Mouse (Mus musculus) brain, adult 2 months (tissue): ENCODE data around the gene Ctbp1.
A peak's percentile ranks its signal among the peaks of the same experiment; 100 is the strongest.

Experiments used
- DNase-seq: peaks from one replicate; pipeline ENCODE4 v3.0.0; 2011; ENCODE audit warnings: low read depth, low spot score

The Ctbp1 gene

GRCm38 (mm10) chr5:33210515-33210914 lies 64.3 kb downstream of the Ctbp1 start:
- DNase-seq = no peak

- no peak for DNase-seq
Measured at GRCm38 (mm10) chr5:33208533-33209245, 66.1 kb downstream of the Ctbp1 start.

- DNase-seq = no peak
Measured at GRCm38 (mm10) chr5:33207136-33207535, 67.7 kb downstream of the Ctbp1 start.

GRCm38 (mm10) chr5:33206328-33206727 lies 68.5 kb downstream of the Ctbp1 start:
- no peak for DNase-seq

GRCm38 (mm10) chr5:33204284-33204683 lies 70.5 kb downstream of the Ctbp1 start:
- DNase-seq = no peak

GRCm38 (mm10) chr5:33203691-33204242 lies 71.0 kb downstream of the Ctbp1 start:
- DNase-seq = peak; percentile 91

GRCm38 (mm10) chr5:33203171-33203565 lies 71.6 kb downstream of the Ctbp1 start:
- no peak for DNase-seq

GRCm38 (mm10) chr5:33202516-33203170 lies 72.2 kb downstream of the Ctbp1 start:
- no peak for DNase-seq

GRCm38 (mm10) chr5:33201697-33202096 lies 73.1 kb downstream of the Ctbp1 start:
- DNase-seq = no peak

- no peak for DNase-seq
Measured at GRCm38 (mm10) chr5:33200071-33200470, 74.7 kb downstream of the Ctbp1 start.
